Mouse (Mus musculus) embryonic fibroblast, embryonic 13.5 days (primary cell): ENCODE measurements around the gene Rundc3a.

ENCODE experiments used
- CTCF ChIP-seq: IDR thresholded peaks from 2 replicates; pipeline ENCODE4 v1.5.1; 2011; ENCODE audit warnings: mild to moderate bottlenecking, control low read depth, low read length, moderate library complexity, borderline replicate concordance; ENCODE audit not compliant: insufficient read depth
- POLR2A ChIP-seq: IDR thresholded peaks from 2 replicates; pipeline ENCODE4 v1.6.1; 2011; ENCODE audit warnings: low read depth, mild to moderate bottlenecking, control low read depth, low read length, moderate library complexity

DNA sequence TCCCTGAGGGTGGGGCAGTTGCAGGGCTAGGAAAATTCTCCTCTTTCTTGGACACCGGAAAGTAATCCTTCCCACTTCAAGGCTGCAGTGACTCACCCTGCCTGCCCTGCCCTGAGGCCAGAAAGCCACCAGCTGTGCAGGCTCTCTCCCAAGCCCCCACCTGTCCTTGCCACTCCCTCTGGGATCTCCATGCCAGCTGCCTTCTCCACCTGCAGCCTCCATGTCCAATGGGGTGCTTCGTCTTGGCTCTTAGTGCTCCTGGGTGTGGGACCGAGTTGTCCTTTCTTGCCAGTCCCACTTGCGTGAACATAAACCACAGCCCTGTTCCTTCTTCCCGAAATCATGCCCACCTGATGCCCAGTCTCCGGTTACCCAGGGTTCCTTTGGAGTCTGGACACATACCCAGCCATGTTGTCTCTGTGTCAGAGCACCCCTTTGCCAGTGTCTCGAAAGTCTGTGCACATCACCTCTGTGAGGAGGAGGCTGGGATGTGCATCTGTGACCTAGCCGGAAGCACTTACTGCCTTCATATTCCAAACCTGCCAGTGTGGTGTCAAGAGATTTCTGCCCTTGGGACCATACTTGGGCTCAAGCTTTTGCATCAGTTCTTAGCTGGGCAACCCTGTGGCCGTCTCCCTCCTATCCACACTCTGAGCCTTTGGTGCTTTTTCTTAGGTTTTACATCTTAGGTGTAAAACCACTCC, 1.4 kb downstream of the Rundc3a start:
- TF ChIP-seq CTCF (no peak), POLR2A (no peak)
